ENCODE assay signal across 18 mouse cellular contexts in genomic region chr13:46907115-46907514, GRCm38 (mm10). TPM values are rescaled to one million over a fixed set of nuclear protein-coding genes. Genes with fewer than 3 reads are reported as not detected.
A peak's percentile ranks its signal among the peaks of the same experiment; 100 is the strongest.
DNase-seq lines count a peak whose midpoint lies in the region; ATAC-seq and TF ChIP-seq lines count a peak whose summit lies in the region.
"Had no signal": no experiment of that assay in that cellular context is flagged by ENCODE, and none has a peak within 500 bp of the region (broad histone marks: within the 10 kb centered on the region; RNA-seq: fewer than 3 reads in every experiment).

No protein-coding gene starts in this region.

- H3K4me3 ChIP-seq in heart, adult 2 months = no peak overlapping the region
- H3K4me3 ChIP-seq in layer of hippocampus, adult 2 months = no peak overlapping the region
- no peak overlapping the region for H3K4me3 ChIP-seq in bone marrow macrophage, adult 2 months (ENCODE audit: insufficient read depth, low read length)
- no peak overlapping the region for H3K4me3 ChIP-seq in kidney, embryonic 14.5 days (ENCODE audit: low read length)
- H3K4me3 ChIP-seq: embryonic facial prominence, embryonic 13.5 days; hindbrain, embryonic 13.5 days; limb, embryonic 13.5 days; stomach, embryonic 15.5 days had no signal

- H3K27me3 ChIP-seq in heart, adult 2 months (ENCODE audit: control insufficient read depth, insufficient read depth, low read length) = no peaks in the 10 kb centered on the region
- H3K27me3 ChIP-seq in kidney, embryonic 14.5 days (ENCODE audit: control insufficient read depth, insufficient read depth, low read length) = no peaks in the 10 kb centered on the region
- H3K27me3 ChIP-seq: embryonic facial prominence, embryonic 13.5 days; hindbrain, embryonic 13.5 days; limb, embryonic 13.5 days; stomach, embryonic 15.5 days had no signal

- TF ChIP-seq CTCF in heart, adult 2 months (IDR thresholded peaks at IDR 0.05) = no peak
- no peak for TF ChIP-seq CTCF in layer of hippocampus, adult 2 months (conservative IDR thresholded peaks at IDR 0.05)
- no peak for TF ChIP-seq CTCF in bone marrow macrophage, adult 2 months (IDR thresholded peaks at IDR 0.05; ENCODE audit: low read depth, low read length)

- peaks cover 18% of the 10 kb centered on the region for H3K4me1 ChIP-seq in heart, adult 2 months (ENCODE audit: control insufficient read depth, insufficient read depth, low read length)
- H3K4me1 ChIP-seq in bone marrow macrophage, adult 2 months (ENCODE audit: control insufficient read depth, insufficient read depth, low read length) = peaks cover 37% of the 10 kb centered on the region
- H3K4me1 ChIP-seq in kidney, embryonic 14.5 days (ENCODE audit: control insufficient read depth, insufficient read depth, low read length) = 0 out of 2 replicates have a peak, but pooled peaks cover 15% of the 10 kb centered on the region
- H3K4me1 ChIP-seq: stomach, embryonic 15.5 days had no signal

- TF ChIP-seq EP300 in heart, adult 2 months (IDR thresholded peaks at IDR 0.05; ENCODE audit: insufficient read depth, low read depth, low read length) = no peak

- no peak overlapping the region for H3K9ac ChIP-seq in heart, adult 2 months (ENCODE audit: low read depth, low read length)
- no peak overlapping the region for H3K9ac ChIP-seq in kidney, embryonic 14.5 days (ENCODE audit: low read depth, low read length)
- H3K9ac ChIP-seq: embryonic facial prominence, embryonic 13.5 days; limb, embryonic 13.5 days; liver, embryonic 14.5 days; stomach, embryonic 15.5 days had no signal

- peaks cover 2% of the 10 kb centered on the region; the same call in 1 of the 2 replicates for H3K79me2 ChIP-seq in heart, adult 2 months (replicated peaks; ENCODE audit: control insufficient read depth, insufficient read depth, low read length)

- 74% methylated on average over 4 of the region's 4 CpGs for WGBS in heart, adult 2 months
- 92% methylated on average over 4 of the region's 4 CpGs for WGBS in kidney, embryonic 14.5 days

- ATAC-seq in kidney, embryonic 14.5 days (ENCODE audit: low FRiP score, low TSS enrichment) = no peak

- peaks cover 2% of the 10 kb centered on the region; the same call in 1 of the 2 replicates for H3K36me3 ChIP-seq in heart, adult 2 months (ENCODE audit: control insufficient read depth, insufficient read depth, low read length)
- no peaks in the 10 kb centered on the region for H3K36me3 ChIP-seq in kidney, embryonic 14.5 days (ENCODE audit: control insufficient read depth, insufficient read depth, low read length)
- H3K36me3 ChIP-seq: stomach, embryonic 15.5 days had no signal

- TF ChIP-seq POLR2A in heart, adult 2 months (IDR thresholded peaks at IDR 0.05; ENCODE audit: insufficient read depth, low read depth, low read length) = no peak
- TF ChIP-seq POLR2A in bone marrow macrophage, adult 2 months (IDR thresholded peaks at IDR 0.05; ENCODE audit: borderline replicate concordance, low read depth, low read length) = no peak

- intact Hi-C loops in heart, adult 2 months (cut with DNase I) = no loop called here
- intact Hi-C loops in heart, postnatal 36 days (cut with DNase I) = no loop called here

- H3K27ac ChIP-seq in heart, adult 2 months = peak overlapping the region; percentile 42
- H3K27ac ChIP-seq in layer of hippocampus, adult 2 months = peak overlapping the region; percentile 14; the same call in 1 of the 2 replicates
- peak overlapping the region; percentile 81 for H3K27ac ChIP-seq in bone marrow macrophage, adult 2 months (ENCODE audit: insufficient read depth, low read depth, low read length)
- no peak overlapping the region for H3K27ac ChIP-seq in kidney, embryonic 14.5 days (ENCODE audit: low read depth, low read length)
- H3K27ac ChIP-seq: embryonic facial prominence, embryonic 13.5 days; hindbrain, embryonic 13.5 days; liver, embryonic 14.5 days; stomach, embryonic 15.5 days had no signal

- no peak overlapping the region for H3K4me2 ChIP-seq in kidney, embryonic 14.5 days (replicated peaks; ENCODE audit: low read depth, low read length)
- H3K4me2 ChIP-seq: embryonic facial prominence, embryonic 13.5 days; hindbrain, embryonic 13.5 days; limb, embryonic 13.5 days; stomach, embryonic 15.5 days had no signal

- no peak for DNase-seq in heart, adult 2 months
- DNase-seq in heart, postnatal 36 days = no peak
- DNase-seq in layer of hippocampus, adult 2 months (ENCODE audit: low spot score in 2 of 2) = no peak
- no peak for DNase-seq in layer of hippocampus, postnatal 25 days (ENCODE audit: extremely low spot score in 1 of 2, low spot score in 1 of 2)
- peak; percentile 72 for DNase-seq in brain, adult 2 months (ENCODE audit: low read depth, low spot score)
- DNase-seq in left cerebral cortex, adult 8-10 months (ENCODE audit: low spot score in 2 of 2) = no peak
- DNase-seq: cerebellum, adult 11-12 months; cerebellum, postnatal 14 days; kidney, adult 2 months; kidney, postnatal 25 days; thymus, adult 2 months had no signal

- no peaks in the 10 kb centered on the region; the same call in 1 of the 2 replicates for H3K9me3 ChIP-seq in kidney, embryonic 14.5 days (ENCODE audit: control insufficient read depth, low read length)
- H3K9me3 ChIP-seq: embryonic facial prominence, embryonic 13.5 days; hindbrain, embryonic 13.5 days; limb, embryonic 13.5 days; stomach, embryonic 15.5 days had no signal

RNA-seq across cellular contexts. Expression of gene Kif13a, which starts 22.6 kb away (rescaled TPM):
- 100 to 1,000 TPM; 108 to 113 TPM for total RNA-seq in heart, adult 2 months (2021)
- polyA plus RNA-seq in heart, adult 2 months (2012; rRNA removed) = 49.8 and 75.4 TPM in 2 replicates
- 100 to 1,000 TPM; 109 to 112 TPM for total RNA-seq in heart, postnatal 36 days (2021)
- 10 to 100 TPM; 20.9 to 21.7 TPM for total RNA-seq in layer of hippocampus, adult 2 months (2021)
- total RNA-seq in layer of hippocampus, postnatal 25 days (2021) = 10 to 100 TPM; 17.5 to 21.9 TPM
- polyA plus RNA-seq in bone marrow macrophage, adult 2 months (2012; ENCODE audit: insufficient read depth, insufficient read length, missing spikeins) = 18.8 and 22.0 TPM in 2 replicates
- polyA plus RNA-seq in kidney, embryonic 14.5 days (2014; fragmentation: Nextera tagmentation; extraction: Ambion mirVana) = 8.7 and 18.2 TPM in 2 replicates
- 10 to 100 TPM; 25.6 to 27.6 (median 26.7) TPM for total RNA-seq in left cerebral cortex, adult 8-10 months (2022)
